In the genomic region with DNA sequence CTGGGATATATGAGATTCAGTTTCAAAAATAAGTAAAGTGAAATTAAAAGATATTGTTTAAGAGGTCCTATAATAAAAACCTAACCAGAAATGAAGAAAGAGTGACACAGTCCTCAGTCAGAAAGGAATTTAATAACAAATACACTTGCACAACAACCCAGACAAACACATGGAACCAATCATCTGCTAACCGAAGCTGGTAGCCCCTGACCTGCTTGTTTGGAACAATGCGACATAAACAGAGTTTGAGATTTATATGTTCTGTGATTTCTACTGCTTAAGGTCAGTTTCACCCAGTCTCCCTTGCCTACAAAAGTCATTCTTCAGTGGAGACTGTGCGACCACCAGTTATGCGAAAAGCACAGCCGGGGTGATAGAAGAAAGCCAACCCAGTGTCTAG, we compare ENCODE assay signal across 21 mouse cellular contexts.
DNase-seq lines count a peak whose midpoint lies in the region; ATAC-seq and TF ChIP-seq lines count a peak whose summit lies in the region.
"Had no signal": no experiment of that assay in that cellular context is flagged by ENCODE, and none has a peak within 500 bp of the region (broad histone marks: within the 10 kb centered on the region; RNA-seq: fewer than 3 reads in every experiment).

No protein-coding gene starts in this region.

- H3K36me3 ChIP-seq in heart, embryonic 12.5 days = peaks cover 3% of the 10 kb centered on the region; the same call in 1 of the 2 replicates
- H3K36me3 ChIP-seq in lung, postnatal 0 days (ENCODE audit: insufficient read depth, low read length) = no peaks in the 10 kb centered on the region
- no peaks in the 10 kb centered on the region for H3K36me3 ChIP-seq in midbrain, embryonic 12.5 days
- H3K36me3 ChIP-seq in midbrain, embryonic 11.5 days (ENCODE audit: control insufficient read depth, insufficient read depth, low read length) = no peaks in the 10 kb centered on the region
- H3K36me3 ChIP-seq: forebrain, embryonic 10.5 days; hindbrain, embryonic 10.5 days had no signal

- no peaks in the 10 kb centered on the region for H3K9me3 ChIP-seq in heart, embryonic 12.5 days (replicated peaks)
- H3K9me3 ChIP-seq in lung, postnatal 0 days (ENCODE audit: low read length) = no peaks in the 10 kb centered on the region
- H3K9me3 ChIP-seq in midbrain, embryonic 12.5 days = no peaks in the 10 kb centered on the region
- H3K9me3 ChIP-seq in midbrain, embryonic 11.5 days (ENCODE audit: control insufficient read depth, low read length) = no peaks in the 10 kb centered on the region
- H3K9me3 ChIP-seq: forebrain, embryonic 10.5 days; hindbrain, embryonic 10.5 days had no signal

- TF ChIP-seq CTCF in lung, postnatal 0 days (IDR thresholded peaks at IDR 0.05) = no peak

- 90% methylated on average over 5 of the region's 5 CpGs for WGBS in heart, embryonic 12.5 days
- WGBS in lung, postnatal 0 days = 79% methylated on average over 5 of the region's 5 CpGs
- WGBS in midbrain, embryonic 12.5 days = 79% methylated on average over 5 of the region's 5 CpGs
- 79% methylated on average over 5 of the region's 5 CpGs for WGBS in midbrain, embryonic 11.5 days

- ATAC-seq in heart, embryonic 12.5 days (ENCODE audit: insufficient number of reproducible peaks, low FRiP score) = no peak
- ATAC-seq in lung, postnatal 0 days = peak; percentile 68
- no peak for ATAC-seq in midbrain, embryonic 12.5 days (ENCODE audit: low FRiP score, low read depth)
- ATAC-seq in midbrain, embryonic 11.5 days (ENCODE audit: low FRiP score) = no peak
- ATAC-seq: activated CD4-positive, CD25-positive, alpha-beta regulatory T cell, adult 4 months; forebrain, embryonic 14.5 days; Patski had no signal

- intact Hi-C loops in heart, postnatal 10 days (cut with DNase I) = no loop called here

- H3K4me2 ChIP-seq in heart, embryonic 12.5 days = no peak overlapping the region
- no peak overlapping the region for H3K4me2 ChIP-seq in lung, postnatal 0 days (replicated peaks; ENCODE audit: low read depth, low read length)
- no peak overlapping the region for H3K4me2 ChIP-seq in midbrain, embryonic 12.5 days (replicated peaks)
- no peak overlapping the region for H3K4me2 ChIP-seq in midbrain, embryonic 11.5 days
- H3K4me2 ChIP-seq: heart, embryonic 11.5 days; hindbrain, embryonic 14.5 days had no signal

- H3K4me3 ChIP-seq in heart, embryonic 12.5 days = no peak overlapping the region
- H3K4me3 ChIP-seq in lung, postnatal 0 days (ENCODE audit: low read depth, low read length) = no peak overlapping the region
- no peak overlapping the region for H3K4me3 ChIP-seq in midbrain, embryonic 12.5 days
- H3K4me3 ChIP-seq in midbrain, embryonic 11.5 days (ENCODE audit: low read depth, low read length) = no peak overlapping the region
- H3K4me3 ChIP-seq: erythroblast, embryonic 14.5 days; forebrain, embryonic 10.5 days; gastrocnemius, adult 2 months; hindbrain, embryonic 10.5 days had no signal

- peak overlapping the region; percentile 17; the same call in 1 of the 2 replicates for H3K27ac ChIP-seq in heart, embryonic 12.5 days (ENCODE audit: poor library complexity, severe bottlenecking)
- H3K27ac ChIP-seq in lung, postnatal 0 days (ENCODE audit: low read length) = no peak overlapping the region
- peak overlapping the region; percentile 60 for H3K27ac ChIP-seq in midbrain, embryonic 12.5 days (replicated peaks)
- H3K27ac ChIP-seq in midbrain, embryonic 11.5 days (ENCODE audit: low read depth, low read length) = no peak overlapping the region
- H3K27ac ChIP-seq: forebrain, embryonic 10.5 days; gastrocnemius, adult 2 months; hindbrain, embryonic 10.5 days; hindbrain, embryonic 14.5 days had no signal

- H3K9ac ChIP-seq in heart, embryonic 12.5 days = no peak overlapping the region
- no peak overlapping the region for H3K9ac ChIP-seq in lung, postnatal 0 days (replicated peaks; ENCODE audit: low read depth)
- no peak overlapping the region for H3K9ac ChIP-seq in midbrain, embryonic 12.5 days (replicated peaks)
- H3K9ac ChIP-seq in midbrain, embryonic 11.5 days (ENCODE audit: low read length) = no peak overlapping the region
- H3K9ac ChIP-seq: hindbrain, embryonic 14.5 days had no signal

- peaks cover 17% of the 10 kb centered on the region for H3K4me1 ChIP-seq in heart, embryonic 12.5 days (replicated peaks)
- no peaks in the 10 kb centered on the region for H3K4me1 ChIP-seq in lung, postnatal 0 days (ENCODE audit: insufficient read depth, low read depth, low read length)
- H3K4me1 ChIP-seq in midbrain, embryonic 12.5 days = peaks cover 22% of the 10 kb centered on the region
- peaks cover 23% of the 10 kb centered on the region for H3K4me1 ChIP-seq in midbrain, embryonic 11.5 days (ENCODE audit: control insufficient read depth, insufficient read depth, low read length)

- TF ChIP-seq EP300 in lung, postnatal 0 days (IDR thresholded peaks at IDR 0.05) = no peak

- DNase-seq in heart, postnatal 10 days = no peak
- DNase-seq in lung, postnatal 0 days (ENCODE audit: low spot score) = peak; percentile 70
- DNase-seq in lung, postnatal 4 days = no peak
- no peak for DNase-seq in midbrain, embryonic 11.5 days (ENCODE audit: low spot score, missing footprints)
- DNase-seq: adrenal gland, postnatal 14 days; cerebellum, adult 11-12 months; cerebellum, adult 9-10 months; cerebellum, postnatal 25 days; gastrocnemius, adult 2 months; gastrocnemius, postnatal 25 days; heart, postnatal 14 days had no signal

- H3K27me3 ChIP-seq in heart, embryonic 12.5 days (replicated peaks) = no peaks in the 10 kb centered on the region
- H3K27me3 ChIP-seq in lung, postnatal 0 days (replicated peaks; ENCODE audit: insufficient read depth, low read length) = no peaks in the 10 kb centered on the region
- no peaks in the 10 kb centered on the region for H3K27me3 ChIP-seq in midbrain, embryonic 12.5 days
- H3K27me3 ChIP-seq in midbrain, embryonic 11.5 days (ENCODE audit: control insufficient read depth, insufficient read depth, low read length) = no peaks in the 10 kb centered on the region

Comparison
In these comparisons a context has a peak if more than half of its experiments do, and no peak if none do; other contexts are left out.
1. H3K27ac ChIP-seq: peak in heart, embryonic 12.5 days (single experiment) and midbrain, embryonic 12.5 days (single experiment); none in lung, postnatal 0 days (single experiment) and midbrain, embryonic 11.5 days (single experiment).